Mouse (Mus musculus): ENCODE data around the gene C1qbp.
A peak's percentile ranks its signal among the peaks of the same experiment; 100 is the strongest.

Gene C1qbp

GRCm38 (mm10) chr11:70973947-70974346 is 8.9 kb downstream of the C1qbp start:
- peak in 1 of 2 experiments; percentile 25 for DNase-seq (ENCODE audit: low spot score in 2 of 2)

- DNase-seq (ENCODE audit: low spot score in 2 of 2): no peak
Measured at GRCm38 (mm10) chr11:70972586-70972985, 10.2 kb downstream of the C1qbp start.

- peak; percentile 52 to 75 for DNase-seq (ENCODE audit: low spot score in 2 of 2)
Measured at GRCm38 (mm10) chr11:70970560-70971540, 12.0 kb downstream of the C1qbp start.

GRCm38 (mm10) chr11:70969821-70970559 is 12.8 kb downstream of the C1qbp start, which contains the start of the genes Nup88 and Rpain:
Gene Nup88 (minus strand): TSS chr11:70969973.
Gene Rpain (plus strand): TSS chr11:70970213.
- peak; percentile 92 to 93 for DNase-seq (ENCODE audit: low spot score in 2 of 2)

GRCm38 (mm10) chr11:70969271-70969794 is 13.5 kb downstream of the C1qbp start:
- no peak for DNase-seq (ENCODE audit: low spot score in 2 of 2)

GRCm38 (mm10) chr11:70964222-70964907 is 18.5 kb downstream of the C1qbp start:
- no peak for DNase-seq (ENCODE audit: low spot score in 2 of 2)

- DNase-seq (ENCODE audit: low spot score in 2 of 2): no peak
Measured at GRCm38 (mm10) chr11:70960786-70961554, 21.9 kb downstream of the C1qbp start.

- DNase-seq (ENCODE audit: low spot score in 2 of 2): no peak
Measured at GRCm38 (mm10) chr11:70954711-70955110, 28.1 kb downstream of the C1qbp start.

GRCm38 (mm10) chr11:70944935-70945817 is 37.6 kb downstream of the C1qbp start:
- no peak for DNase-seq (ENCODE audit: low spot score in 2 of 2)

GRCm38 (mm10) chr11:70943651-70944050 is 39.2 kb downstream of the C1qbp start:
- DNase-seq (ENCODE audit: low spot score in 2 of 2): no peak

- no peak for DNase-seq (ENCODE audit: low spot score in 2 of 2)
Measured at GRCm38 (mm10) chr11:70942596-70942995, 40.2 kb downstream of the C1qbp start.

- DNase-seq (ENCODE audit: low spot score in 2 of 2): no peak
Measured at GRCm38 (mm10) chr11:70935316-70935715, 47.5 kb downstream of the C1qbp start.

GRCm38 (mm10) chr11:70931461-70931860 is 51.4 kb downstream of the C1qbp start:
- DNase-seq (ENCODE audit: low spot score in 2 of 2): no peak

Measured in spleen, postnatal 36 days (tissue).